Mouse (Mus musculus) kidney, adult 9 months (tissue): ENCODE results near the gene Irf3.
"Not testable (repeated sequence)": the region's sequence is repeated elsewhere in the genome, so short reads cannot be mapped to it uniquely, and the experiment has no call there.

ENCODE experiments used
- DNase-seq: peaks from one replicate; pipeline ENCODE4 v3.0.0; 2022

Irf3 gene

DNA sequence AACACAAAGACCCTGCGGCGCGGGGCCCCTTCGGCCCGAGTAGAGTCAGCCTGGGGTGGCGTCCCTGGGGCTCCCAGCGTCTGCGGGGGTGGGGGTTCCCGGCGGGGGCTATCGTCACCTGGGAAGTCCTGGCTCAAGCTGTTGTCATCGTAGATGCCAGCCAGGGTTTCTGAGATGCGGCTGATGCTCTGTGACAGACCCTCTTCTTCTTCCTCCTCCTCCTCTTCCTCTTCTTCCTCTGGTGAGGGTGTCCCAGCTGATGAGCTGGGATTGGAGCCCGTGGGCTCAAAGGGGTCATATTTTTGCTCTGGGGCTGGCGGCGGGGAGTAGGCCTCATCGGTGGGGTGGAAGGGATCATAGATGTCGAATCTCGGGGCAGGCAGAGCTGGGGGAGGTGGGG, 11.0 kb downstream of the Irf3 start:
- DNase-seq: no peak

DNA sequence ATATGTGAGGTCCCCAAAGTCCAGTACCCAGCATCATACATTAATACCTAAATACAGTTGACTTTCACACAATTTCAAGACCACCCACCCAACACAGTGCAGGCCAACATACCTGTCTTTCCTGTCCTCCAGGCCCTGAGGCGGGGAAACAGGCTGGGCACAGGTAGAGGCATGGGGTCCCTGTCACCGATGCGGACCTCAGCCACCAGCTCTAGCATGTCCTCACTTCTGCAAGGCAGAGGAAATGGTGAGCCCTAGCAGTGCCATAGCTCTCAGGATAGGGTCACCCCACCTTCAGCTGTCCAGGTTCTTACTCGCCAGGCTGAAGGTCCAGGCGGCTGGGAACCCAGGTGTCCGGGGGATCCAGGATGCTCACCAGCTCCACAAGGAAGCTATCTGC, 14.6 kb downstream of the Irf3 start:
- DNase-seq: no peak

DNA sequence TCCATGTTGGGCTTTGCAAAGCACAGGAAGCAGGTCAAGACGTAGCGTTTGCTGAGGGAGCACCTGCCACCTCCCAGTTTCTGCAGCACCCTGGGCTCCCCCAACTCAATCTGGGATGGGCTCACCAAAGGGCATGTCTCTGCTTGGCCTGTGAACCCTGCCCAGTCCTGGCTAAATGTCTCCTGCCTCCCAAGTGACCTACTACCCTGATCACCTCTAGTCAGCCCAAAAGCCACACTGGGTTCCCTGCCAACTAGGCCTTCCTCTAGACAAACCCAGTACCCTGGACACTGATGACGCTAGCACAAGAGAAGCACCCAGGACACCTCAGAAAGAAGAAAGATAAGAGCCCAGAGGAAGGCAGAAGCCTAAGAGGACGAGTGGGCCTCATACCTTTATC, 15.4 kb downstream of the Irf3 start:
- DNase-seq: no peak

DNA sequence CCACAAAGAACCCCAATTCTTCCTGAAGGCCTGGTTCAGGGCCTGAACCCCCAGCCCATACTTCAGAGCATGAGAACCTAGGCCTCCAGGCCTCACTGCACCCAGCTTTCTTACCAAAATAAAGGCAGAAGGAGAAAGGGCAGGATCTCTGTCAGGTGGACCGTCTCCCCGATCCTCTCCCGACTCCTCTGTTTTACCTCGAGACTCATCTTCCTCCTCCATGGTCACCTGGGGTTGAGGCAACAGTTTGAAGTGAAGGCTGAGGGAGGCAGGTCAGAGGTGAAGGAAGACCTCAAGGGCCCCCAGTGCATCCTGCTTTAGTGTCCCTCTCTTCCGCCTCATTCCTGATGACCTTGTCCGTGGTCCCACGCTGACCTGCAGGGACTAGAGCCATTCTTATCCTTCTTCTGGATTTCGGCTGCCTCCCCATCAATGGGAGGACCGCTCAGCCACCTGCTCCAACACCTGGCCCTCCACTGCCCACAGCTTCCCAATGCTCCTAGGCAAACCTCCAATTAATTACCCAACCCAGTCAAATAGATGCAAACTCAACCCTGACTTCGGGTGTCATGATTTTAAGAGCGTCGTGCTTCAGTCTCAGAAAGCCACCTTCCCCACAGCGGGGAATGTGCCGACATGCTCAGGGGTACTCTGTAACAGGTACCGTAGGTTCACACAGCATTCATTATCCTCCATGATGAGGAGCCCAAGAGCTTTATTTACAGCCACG, 16.1 kb downstream of the Irf3 start:
- DNase-seq: no peak

DNA sequence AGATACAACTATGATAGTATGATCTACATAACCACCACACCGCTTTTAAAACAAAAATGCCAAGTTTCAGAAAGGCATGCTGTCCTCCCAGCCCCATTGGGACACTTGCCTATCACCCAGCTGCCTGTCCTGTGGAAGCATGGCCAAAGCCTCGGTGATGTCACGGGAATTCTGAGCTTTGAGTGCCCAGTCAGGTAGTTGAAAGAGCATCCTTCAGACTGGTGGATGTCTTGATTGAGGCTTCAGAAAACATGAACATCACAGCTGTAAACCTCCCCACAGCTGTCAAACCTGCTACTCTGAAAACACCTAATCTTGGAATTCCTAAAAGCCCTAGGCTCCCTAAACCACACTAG, 16.6 kb downstream of the Irf3 start:
- no peak for DNase-seq

DNA sequence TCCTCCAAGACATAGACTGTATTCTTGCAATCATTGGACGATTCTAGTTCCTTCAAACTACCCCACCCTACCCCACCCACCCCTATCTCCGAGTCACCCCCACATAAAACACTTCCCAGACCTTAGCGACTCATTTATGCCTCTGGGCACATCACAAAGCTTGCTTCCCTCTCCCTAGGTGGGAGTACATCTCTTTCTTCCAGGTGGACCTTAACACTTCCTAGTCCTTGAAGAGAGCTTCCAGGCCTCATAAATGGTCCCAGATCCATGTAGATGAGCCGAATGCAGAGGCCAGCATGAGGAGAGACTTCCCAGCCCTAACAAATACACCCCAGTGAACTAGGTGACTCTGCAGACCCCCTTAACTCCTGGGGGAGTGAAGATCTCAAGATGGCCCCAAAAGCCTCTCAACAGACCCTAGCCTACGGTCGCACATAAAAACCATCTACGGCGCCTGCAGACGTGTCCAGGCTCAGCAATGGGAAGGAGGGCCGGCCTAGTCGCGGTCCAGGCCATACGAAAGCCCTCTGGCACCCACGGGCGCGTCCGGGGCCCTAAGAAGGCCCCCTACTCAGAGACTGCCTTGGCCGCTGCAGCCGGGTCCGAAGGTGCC, 18.0 kb downstream of the Irf3 start:
- no peak for DNase-seq

DNA sequence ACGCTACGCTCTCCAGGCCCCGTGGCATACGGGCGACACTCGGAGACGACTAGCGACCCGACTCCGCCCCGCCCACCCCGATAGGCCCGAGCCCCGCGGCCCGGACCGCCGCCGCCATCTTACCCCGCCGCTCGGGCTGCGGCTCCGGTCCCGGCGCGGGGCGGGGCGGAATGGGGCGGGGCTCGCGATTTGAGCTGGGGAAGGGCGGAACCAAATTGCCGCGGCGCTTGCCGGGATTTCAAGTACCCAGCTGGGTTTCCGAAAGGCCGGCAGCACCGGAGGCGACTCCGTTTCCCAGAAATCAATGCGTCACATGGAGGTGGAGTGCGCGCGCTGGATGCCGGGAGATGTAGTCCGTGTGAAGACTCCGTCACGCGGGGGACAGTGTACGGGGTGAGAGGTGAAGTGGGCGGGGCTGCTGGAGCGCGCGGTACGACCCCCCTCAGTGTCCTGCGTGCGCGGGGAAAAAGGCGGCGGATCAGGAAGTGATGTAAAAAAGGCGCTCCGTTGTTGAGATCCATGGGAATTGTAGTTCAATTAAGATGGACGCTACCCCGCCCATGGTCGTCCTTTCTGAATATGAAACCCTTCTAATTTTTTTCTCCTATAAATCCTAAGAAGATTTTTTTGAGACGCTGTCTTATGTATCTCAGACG, 18.6 kb downstream of the Irf3 start, which contains the start of gene Scaf1:
Gene Scaf1, minus strand, starts transcription at position 407 of the 656 bp plus-strand sequence.
- DNase-seq: peak; percentile 100

DNA sequence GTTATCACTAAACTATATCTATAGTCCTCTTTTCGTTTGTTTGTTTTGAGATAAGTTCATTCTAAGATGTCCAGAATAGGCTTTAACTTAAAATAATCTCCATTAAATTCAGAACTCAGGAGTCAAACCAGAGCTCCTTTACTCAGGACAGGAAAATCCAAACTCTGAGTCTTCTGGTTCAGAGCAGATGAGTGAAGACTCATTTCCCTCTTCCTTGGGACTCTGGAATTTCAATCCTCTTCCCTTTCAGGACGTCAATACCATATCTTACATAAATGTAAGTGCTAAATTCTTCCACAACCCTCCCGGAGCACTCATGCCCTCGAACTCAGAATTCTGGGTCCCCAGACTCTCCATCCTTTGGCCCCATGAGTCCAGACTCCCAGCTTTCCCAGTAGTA, 19.3 kb downstream of the Irf3 start:
- DNase-seq: no peak

DNA sequence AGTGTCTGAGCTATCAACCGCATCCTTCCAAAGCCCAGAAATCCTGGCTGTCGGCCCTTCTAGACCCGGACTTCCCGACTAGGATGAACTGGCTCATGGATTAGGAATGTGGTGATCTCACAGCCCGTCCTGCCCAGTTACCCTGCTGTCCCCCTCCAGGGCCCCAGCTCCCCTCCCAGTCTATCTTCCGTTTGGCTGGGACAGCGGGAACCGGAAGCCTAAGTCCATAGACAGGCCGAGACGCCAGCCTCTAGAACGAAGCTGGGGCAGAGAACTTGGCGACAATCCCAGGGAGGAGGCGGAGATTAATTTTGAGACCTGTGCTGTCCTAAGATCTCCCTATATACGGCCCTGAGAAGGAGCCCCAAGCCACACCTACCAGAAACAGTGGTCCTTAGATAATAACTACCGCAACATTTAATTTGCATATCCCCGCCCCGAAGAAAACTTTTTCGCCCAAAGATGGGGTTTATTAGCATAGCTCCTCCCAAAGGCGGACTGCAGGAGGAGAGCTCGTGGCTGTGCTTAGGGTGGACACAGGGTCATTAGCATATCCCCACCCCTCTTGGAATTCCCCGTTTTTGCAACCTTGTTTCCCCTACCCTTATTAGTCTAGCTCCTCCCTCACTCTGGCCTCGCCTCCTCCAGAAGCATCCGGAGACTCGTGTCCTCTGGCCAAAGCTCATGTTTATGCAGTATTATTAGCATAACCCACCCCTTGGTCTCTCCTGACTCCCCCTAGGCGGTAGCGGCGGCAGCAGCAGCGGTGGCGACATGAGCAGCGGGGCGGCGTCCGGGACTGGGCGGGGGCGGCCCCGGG, 20.0 kb downstream of the Irf3 start, which contains the start of gene Rras:
Gene Rras, plus strand, starts transcription at position 720 of the 820 bp plus-strand sequence.
- DNase-seq: peak; percentile 99

DNA sequence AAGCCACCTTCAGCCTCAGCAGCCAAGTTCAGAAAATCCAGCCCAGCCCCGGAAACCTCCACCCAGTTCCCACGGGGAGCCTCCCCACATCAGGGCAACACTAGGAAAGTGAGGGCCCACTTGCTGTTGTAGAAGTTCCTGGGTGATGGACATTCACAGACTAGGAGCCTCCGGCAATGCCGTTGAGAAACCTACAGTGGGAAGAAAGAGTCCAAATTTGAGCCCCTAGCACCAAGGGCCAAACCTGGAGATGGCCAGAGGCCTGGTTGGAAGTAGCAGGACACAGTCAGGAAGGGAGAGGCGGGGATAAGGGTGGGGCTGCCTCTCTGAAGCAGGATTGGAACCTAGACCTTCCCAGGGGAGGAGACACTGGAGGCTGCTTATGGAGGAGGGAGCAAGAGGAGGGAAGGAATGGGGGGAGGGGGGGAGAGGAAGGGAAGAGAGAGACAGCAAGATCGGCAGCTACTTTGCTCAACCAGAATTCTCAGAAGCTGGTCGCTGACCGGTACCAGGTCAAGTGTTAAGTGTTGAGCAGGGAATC, 21.7 kb downstream of the Irf3 start:
- DNase-seq: peak; percentile 72

DNA sequence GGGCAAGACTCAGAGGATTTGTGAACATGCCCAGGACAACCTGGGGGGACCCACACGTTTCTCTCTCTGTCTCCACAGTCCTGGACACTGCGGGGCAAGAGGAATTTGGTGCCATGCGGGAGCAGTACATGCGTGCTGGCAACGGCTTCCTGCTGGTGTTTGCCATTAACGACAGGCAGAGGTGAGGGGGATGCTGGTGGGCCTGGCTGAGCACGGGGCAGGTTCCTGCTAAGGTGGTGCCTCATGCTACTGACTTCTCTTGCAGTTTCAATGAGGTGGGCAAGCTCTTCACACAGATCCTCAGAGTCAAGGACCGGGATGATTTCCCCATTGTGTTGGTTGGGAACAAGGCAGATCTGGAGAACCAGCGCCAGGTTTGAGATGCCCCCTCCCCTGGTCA, 22.8 kb downstream of the Irf3 start:
- DNase-seq: no peak

DNA sequence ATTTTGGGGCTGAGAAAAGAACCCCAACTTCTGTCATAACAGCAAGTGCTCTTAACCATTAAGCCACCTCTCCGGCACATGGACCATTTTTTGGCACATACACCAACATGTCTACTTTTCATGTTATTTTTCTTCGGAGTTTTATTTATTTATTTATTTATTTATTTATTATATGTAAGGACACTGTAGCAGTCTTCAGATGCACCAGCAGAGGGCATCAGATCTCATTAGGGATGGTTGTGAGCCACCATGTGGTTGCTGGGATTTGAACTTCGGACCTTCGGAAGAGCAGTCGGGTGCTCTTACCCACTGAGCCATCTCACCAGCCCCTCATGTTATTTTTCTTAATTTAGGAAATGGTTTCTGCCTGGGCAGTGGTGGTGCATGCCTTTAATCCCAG, 26.3 kb downstream of the Irf3 start:
- not testable (repeated sequence) for DNase-seq

DNA sequence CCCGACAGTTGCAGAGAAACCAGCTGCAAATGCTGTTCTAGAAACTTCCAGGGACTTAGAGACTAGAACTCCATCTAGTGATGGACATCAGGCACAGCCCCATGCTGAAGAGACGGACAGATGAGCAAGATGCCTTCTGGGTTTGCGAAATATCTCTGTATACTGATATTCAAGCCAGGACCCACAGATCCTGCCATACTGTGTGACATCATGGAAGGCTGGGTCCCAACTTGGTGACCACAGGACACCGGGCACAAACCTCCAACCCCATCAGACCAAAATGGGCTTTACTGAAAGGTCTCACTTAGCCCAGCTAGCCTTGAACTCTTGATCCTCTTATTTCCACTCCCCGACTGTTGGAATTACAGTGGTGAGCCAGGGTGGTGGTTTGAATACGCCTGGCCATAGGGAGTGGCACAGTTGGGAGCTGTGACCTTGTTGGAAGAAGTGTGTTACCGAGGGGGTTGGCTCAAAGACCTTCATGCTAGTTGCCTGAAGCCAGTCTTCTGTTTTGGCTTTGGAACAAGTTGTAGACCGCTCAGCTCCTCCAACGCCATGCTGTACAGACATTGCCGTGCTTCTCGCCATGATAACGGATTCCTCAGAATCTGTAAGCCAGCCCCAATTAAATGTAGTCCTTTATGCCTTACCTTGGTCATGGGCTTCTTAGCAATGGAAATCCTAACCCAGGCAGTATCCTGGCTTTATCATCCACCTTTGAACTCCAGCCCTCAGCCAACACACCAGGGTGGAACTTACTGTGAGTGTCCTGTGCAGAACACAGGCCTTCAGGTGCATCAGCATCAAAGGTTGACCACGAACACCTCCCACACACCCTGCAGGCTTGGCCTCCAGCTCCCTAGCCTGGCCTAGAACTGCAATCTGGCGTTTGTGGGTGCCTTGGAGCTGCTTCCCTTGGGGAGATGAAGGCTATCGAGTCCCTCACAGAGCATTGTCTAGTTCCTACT, 27.1 kb downstream of the Irf3 start:
- DNase-seq: no peak

DNA sequence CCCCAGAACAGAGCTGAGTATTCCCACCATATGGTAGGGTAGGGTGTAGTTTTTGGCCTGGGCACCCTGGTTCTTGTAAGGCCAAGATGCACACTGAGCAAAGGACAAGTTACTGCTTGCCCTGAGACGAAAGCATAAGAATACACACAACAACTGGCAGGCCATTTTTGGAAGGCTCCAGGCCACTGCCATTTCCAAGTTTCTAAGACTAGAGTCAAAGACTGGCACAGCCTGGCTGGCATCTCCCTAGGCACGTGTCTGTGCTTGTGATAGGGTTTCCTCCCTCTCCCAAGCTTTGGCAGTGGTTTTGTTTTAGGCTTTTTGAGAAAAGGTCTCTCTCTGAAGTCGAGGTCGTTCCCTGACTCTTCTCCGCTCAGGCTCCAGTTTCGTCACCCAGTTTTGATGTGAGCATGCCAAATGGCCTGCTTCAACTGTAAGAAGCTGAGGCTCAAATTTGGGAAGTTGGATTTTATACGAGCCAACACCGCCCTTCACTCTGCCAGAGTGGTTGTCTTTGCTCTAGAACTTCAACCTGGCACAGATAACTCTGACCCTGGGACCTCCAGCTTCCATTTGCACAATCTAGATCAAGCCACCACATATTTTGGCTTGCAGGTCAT, 28.3 kb downstream of the Irf3 start:
- no peak for DNase-seq

DNA sequence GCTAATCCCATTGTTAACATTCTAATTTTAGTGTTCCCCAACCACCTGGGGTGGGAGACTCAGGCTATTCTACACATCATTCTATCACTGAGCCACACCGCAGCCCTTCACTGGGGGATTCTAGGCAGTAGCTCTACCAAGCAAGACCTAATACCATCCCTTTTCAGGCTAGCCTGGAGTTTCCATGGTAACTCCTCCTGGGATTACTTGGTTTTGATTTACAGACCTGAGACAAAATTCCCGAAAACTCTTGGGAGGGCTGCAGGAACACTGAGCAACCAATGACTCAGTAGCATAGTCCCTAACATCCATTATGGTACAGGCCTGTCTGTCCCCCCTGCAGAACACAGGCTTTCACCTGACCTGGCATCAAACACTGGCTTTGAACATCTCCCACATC, 28.8 kb downstream of the Irf3 start:
- DNase-seq: no peak

DNA sequence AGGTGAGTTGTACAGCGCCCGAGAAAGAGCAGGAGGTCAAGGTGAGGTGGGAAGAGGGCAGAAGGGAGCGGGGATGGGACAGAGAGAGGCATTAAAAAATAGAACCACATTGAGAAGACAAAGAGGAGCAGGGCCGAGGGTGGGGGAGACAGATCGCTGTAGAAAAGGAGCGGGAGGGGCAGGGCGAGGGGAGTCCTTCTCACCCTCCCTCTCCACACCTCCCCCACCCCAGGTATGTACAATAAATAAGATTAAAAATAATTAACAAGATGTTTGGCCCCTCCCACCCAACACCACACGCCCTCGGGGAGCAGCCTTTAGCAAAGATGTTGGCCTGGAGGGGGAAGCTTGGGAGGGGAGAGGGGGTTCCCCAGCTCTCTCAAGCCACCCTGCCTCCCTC, 30.3 kb downstream of the Irf3 start:
- no peak for DNase-seq

DNA sequence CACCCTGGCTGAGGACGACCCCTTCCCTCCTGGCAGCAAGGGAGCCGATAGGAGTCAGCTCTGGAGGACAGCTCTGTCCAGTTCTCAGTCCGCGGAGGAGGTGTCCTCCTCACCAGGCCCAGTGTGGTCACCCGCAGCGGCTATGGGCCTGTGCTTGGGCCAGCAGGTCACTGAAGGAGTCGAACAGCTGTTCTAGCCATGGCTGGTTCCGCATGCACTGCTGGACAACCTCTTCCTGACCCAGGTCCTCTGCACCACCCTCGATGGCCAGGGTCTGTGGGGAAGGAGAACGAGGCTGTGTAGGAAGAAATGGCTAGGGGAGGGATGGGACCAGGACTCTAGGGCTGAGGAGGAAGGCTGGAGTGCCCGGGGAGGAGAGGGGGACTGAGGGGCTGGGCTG, 30.9 kb downstream of the Irf3 start:
- no peak for DNase-seq

DNA sequence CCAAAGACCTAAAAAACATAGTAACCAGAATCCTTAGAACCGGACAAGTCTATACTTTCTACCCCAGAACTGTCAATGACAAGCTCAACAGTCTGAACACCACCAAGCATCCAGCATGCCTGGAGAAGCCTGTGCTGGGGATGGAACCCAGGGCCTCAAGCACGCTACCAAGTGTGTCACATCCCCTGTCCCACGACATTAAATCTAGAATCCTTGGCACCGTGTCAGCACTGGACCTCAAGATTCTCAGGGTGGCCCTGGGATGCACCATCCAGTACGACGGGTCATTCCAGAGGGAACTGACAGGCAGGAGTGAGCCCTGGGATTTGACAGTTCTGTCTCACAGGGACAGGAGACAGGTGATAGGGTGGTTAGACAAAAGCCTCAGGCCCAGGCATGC, 32.5 kb downstream of the Irf3 start:
- DNase-seq: no peak

DNA sequence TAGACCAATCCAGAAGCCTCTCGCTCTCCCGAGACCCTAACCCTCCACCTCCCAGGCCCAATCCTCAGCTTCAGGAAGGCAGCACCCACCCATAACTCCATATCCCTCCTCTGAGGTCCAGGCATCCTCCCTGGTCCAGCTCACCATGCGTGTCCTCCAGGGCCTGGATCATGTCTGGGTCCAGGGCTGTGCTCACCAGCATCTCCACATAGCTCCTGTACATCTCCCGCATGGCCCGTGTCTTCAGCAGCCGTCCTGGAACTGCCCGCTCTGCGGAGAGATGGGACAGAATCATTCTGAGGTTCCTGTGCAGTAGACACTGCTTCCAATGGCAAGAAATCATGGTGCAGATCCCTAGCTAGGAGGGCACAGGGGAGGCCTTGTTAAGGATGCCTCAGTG, 33.4 kb downstream of the Irf3 start:
- no peak for DNase-seq

DNA sequence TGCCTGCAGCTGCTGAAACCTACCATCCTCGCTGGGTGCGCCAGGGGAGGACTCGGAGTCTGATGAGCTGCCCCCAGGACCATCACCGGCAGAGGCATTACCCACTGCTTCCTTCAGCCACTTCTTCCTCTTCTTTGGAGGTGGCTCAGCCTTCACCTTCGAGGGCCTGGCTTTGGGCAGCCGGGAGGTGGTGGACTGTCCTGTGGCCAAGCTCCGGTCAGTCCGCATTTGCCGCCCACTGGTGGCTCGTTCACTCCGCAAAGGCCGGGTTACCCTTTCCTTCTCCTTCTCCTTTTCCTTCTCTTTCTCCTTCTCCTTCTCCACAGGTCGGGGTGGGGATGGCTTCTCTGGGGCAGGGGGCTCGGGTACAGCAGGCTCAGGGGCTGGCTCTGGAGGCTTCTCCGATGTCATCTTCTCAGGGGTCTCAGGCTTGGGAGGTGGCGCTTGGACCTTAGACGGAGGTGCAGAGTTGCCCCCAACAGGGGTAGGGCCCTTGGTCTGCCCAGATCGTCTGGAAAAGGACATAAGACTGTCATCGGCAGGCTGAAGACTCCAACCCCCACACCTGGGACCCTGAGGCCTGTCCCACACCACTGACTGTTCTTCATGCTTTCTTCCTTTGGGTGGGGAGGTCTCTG, 36.4 kb downstream of the Irf3 start:
- no peak for DNase-seq

DNA sequence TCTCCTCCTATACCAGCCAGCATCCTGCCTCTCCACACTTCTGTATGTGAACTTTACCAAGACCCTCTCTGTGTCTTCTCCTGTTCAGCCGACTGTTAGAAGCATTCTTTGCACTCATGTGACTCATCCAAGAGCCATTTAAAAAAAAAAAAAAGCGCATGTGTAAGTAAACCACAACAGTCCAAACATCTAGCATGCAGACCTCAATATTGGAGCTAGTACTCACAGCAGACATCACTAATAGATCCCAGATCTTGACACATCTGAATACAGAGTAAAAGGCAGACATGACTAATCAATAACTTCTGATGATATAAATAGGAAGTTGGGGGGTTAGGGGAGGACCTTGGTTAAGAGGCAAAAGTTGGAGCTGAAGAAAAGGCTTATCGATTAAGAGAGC, 38.2 kb downstream of the Irf3 start:
- DNase-seq: no peak
